Mouse (Mus musculus): ENCODE results near the gene Dpep3. TPM values are rescaled to one million over a fixed set of nuclear protein-coding genes. Genes with fewer than 3 reads are reported as not detected.
A peak's percentile ranks its signal among the peaks of the same experiment; 100 is the strongest.
"Not testable (repeated sequence)": the region's sequence is repeated elsewhere in the genome, so short reads cannot be mapped to it uniquely, and the experiment has no call there.

The Dpep3 gene
- polyA plus RNA-seq, 1 experiment from 2014 or later: not detected

DNA sequence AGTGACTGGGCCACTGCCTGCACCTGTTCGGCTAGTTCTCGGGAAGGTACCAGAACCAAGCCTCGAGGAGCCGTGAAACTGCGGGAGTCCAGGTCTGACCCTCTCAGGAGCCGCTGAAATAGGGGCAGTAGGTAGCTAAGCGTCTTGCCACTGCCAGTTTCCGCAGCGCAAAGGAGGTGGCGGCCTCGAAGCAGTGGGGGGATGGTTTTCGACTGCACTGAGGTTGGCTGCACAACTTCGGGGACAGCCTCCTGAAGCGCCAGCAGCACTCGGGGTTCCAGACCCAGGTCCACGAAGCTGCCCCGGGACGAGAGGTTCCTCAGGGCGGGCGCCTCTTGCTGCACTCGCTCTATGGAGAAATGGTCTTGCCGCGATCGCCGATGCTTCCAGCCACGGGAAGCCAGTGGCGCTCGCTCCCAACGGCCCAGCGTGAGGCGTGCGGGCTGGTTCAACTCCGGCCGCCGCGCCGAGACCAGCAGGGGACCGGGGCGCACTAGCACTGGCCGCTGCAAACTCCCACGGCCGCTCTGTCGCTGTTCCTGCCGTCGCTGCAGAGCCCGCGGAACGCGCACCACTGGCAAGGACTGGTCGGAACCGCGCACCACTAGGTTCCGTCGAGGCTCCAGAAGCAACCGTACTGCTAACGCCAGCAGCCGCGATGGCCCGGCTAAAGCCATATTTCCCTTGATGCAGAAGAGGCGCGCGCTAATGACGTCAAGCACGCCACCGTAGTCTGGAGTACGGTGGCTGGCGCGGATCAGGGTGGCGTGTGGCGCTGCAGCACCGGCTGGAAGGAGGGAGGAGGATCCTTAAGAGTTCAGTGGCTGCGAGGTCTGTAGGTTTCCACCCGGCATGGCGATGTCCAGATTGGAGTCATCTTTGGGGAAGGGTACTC lies 31.8 kb upstream of the Dpep3 start:
- peak; percentile 83 for ATAC-seq (ENCODE audit: insufficient number of reproducible peaks, insufficient read depth, low FRiP score, low read depth)
- H3K4me2 ChIP-seq (ENCODE audit: low read length): peak overlapping the region; percentile 99
- 1% methylated on average over 74 of the region's 74 CpGs for WGBS

DNA sequence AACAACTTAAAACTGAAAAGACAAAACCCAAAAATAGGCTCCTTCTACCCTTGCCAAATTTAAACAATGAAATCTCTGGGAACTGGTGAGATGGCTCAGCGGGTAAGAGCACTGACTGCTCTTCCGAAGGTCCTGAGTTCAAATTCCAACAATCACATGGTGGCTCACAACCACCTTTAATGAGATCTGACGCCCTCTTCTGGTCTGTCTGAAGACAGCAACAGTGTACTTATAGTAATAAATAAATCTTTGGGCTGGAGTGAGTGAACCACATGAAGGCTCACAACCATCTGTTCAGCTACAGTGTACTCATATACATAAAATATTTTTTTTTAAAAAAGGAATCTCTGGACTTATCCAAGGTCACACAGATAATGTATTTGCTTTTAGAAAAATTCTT lies 28.7 kb upstream of the Dpep3 start:
- peaks cover 9 to 12% of the 10 kb centered on the region in 2 experiments; a peak in 3 of 4 replicates for H3K4me1 ChIP-seq (ENCODE audit: control insufficient read depth in 2 of 2, insufficient read depth in 2 of 2, low read length in 2 of 2)
- H3K9me3 ChIP-seq (ENCODE audit: control insufficient read depth, low read length); H3K36me3 ChIP-seq (ENCODE audit: control insufficient read depth, insufficient read depth, low read length); H3K9ac ChIP-seq (ENCODE audit: low read length); H3K27ac ChIP-seq (replicated peaks in 1 of 2; ENCODE audit: control insufficient read depth in 1 of 2, insufficient read depth in 1 of 2, low read depth in 2 of 2, low read length in 2 of 2); H3K4me2 ChIP-seq (ENCODE audit: low read length); H3K4me3 ChIP-seq (ENCODE audit: control insufficient read depth in 1 of 2, insufficient read depth in 1 of 2, low read depth in 1 of 2, low read length in 2 of 2); H3K27me3 ChIP-seq (ENCODE audit: control insufficient read depth, insufficient read depth, low read length); ATAC-seq (ENCODE audit: insufficient number of reproducible peaks, insufficient read depth, low FRiP score, low read depth): not testable (repeated sequence)
- WGBS: 51% methylated on average over 3 of the region's 3 CpGs

More for the DNA sequence above, 31.8 kb upstream of the Dpep3 start:
- Histone ChIP-seq H3K9ac (ENCODE audit: low read length) (peak overlapping the region; percentile 93), H3K4me1 (ENCODE audit: control insufficient read depth in 2 of 2, insufficient read depth in 2 of 2, low read length in 2 of 2) (peaks cover 9 to 12% of the 10 kb centered on the region in 2 experiments; a peak in 3 of 4 replicates), H3K27ac (replicated peaks in 1 of 2; ENCODE audit: control insufficient read depth in 1 of 2, insufficient read depth in 1 of 2, low read depth in 2 of 2, low read length in 2 of 2) (peak overlapping the region in 1 of 2 experiments; percentile 51; a peak in 3 of 4 replicates), H3K36me3 (ENCODE audit: control insufficient read depth, insufficient read depth, low read length) (peaks cover 9% of the 10 kb centered on the region), H3K4me3 (ENCODE audit: control insufficient read depth in 1 of 2, insufficient read depth in 1 of 2, low read depth in 1 of 2, low read length in 2 of 2) (peak overlapping the region; percentile 76 to 92), H3K27me3 (ENCODE audit: control insufficient read depth, insufficient read depth, low read length) (no peaks in the 10 kb centered on the region), H3K9me3 (ENCODE audit: control insufficient read depth, low read length) (no peaks in the 10 kb centered on the region)

DNA sequence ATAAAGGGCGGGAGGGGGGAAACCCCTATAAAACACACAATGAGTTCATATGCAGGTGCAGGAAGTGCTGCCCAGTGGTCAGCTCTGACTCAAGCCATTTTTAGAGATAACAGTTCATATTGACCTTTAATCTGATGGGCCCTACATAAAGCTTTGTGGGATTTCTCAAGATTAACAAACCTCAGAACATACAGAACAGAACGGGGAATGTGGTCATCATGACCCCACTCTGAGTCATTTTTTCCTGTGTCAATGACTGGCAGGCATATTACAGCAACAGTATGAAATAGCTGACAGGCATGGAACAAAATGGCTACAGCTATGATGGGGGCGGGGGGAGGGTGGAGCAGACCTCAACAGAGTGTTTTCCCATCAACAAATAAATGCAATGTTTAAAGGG lies 27.9 kb upstream of the Dpep3 start:
- ATAC-seq (ENCODE audit: insufficient number of reproducible peaks, insufficient read depth, low FRiP score, low read depth): no peak
- Histone ChIP-seq H3K4me3 (ENCODE audit: control insufficient read depth in 1 of 2, insufficient read depth in 1 of 2, low read depth in 1 of 2, low read length in 2 of 2) (no peak overlapping the region), H3K27me3 (ENCODE audit: control insufficient read depth, insufficient read depth, low read length) (no peaks in the 10 kb centered on the region), H3K4me2 (ENCODE audit: low read length) (no peak overlapping the region), H3K9me3 (ENCODE audit: control insufficient read depth, low read length) (no peaks in the 10 kb centered on the region), H3K36me3 (ENCODE audit: control insufficient read depth, insufficient read depth, low read length) (peaks cover 4% of the 10 kb centered on the region; the same call in 1 of the 2 replicates), H3K9ac (ENCODE audit: low read length) (no peak overlapping the region), H3K4me1 (ENCODE audit: control insufficient read depth in 2 of 2, insufficient read depth in 2 of 2, low read length in 2 of 2) (peaks cover 9 to 12% of the 10 kb centered on the region in 2 experiments; a peak in 3 of 4 replicates), H3K27ac (replicated peaks in 1 of 2; ENCODE audit: control insufficient read depth in 1 of 2, insufficient read depth in 1 of 2, low read depth in 2 of 2, low read length in 2 of 2) (no peak overlapping the region)
- WGBS: 69% methylated on average over 3 of the region's 3 CpGs

DNA sequence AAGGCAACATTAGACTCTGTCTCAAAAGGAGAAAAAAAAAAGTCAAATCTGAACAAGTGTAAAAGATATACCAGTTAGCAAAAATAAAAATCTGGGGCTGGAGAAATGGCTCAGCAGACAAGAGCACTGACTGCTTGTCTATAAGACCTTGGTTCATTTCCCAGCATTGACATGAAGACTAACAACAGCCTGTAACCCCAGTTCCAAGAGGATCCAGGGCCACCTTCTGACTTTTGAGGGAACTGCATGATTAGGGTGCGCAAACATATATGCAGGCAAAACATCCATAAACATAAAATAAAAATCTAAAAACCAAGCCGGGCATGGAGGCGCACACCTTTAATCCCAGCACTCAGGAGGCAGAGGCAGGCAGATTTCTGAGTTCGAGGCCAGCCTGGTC lies 27.2 kb upstream of the Dpep3 start:
- no peak overlapping the region for H3K4me2 ChIP-seq (ENCODE audit: low read length)
- H3K4me3 ChIP-seq (ENCODE audit: control insufficient read depth in 1 of 2, insufficient read depth in 1 of 2, low read depth in 1 of 2, low read length in 2 of 2): no peak overlapping the region
- 84% methylated on average over 4 of the region's 4 CpGs for WGBS
- H3K27me3 ChIP-seq (ENCODE audit: control insufficient read depth, insufficient read depth, low read length): no peaks in the 10 kb centered on the region
- no peak for ATAC-seq (ENCODE audit: insufficient number of reproducible peaks, insufficient read depth, low FRiP score, low read depth)
- no peak overlapping the region for H3K9ac ChIP-seq (ENCODE audit: low read length)
- no peak overlapping the region for H3K27ac ChIP-seq (replicated peaks in 1 of 2; ENCODE audit: control insufficient read depth in 1 of 2, insufficient read depth in 1 of 2, low read depth in 2 of 2, low read length in 2 of 2)
- no peaks in the 10 kb centered on the region for H3K9me3 ChIP-seq (ENCODE audit: control insufficient read depth, low read length)
- H3K36me3 ChIP-seq (ENCODE audit: control insufficient read depth, insufficient read depth, low read length): peaks cover 4% of the 10 kb centered on the region; the same call in 1 of the 2 replicates
- peaks cover 6 to 8% of the 10 kb centered on the region in 2 experiments; a peak in 3 of 4 replicates for H3K4me1 ChIP-seq (ENCODE audit: control insufficient read depth in 2 of 2, insufficient read depth in 2 of 2, low read length in 2 of 2)

DNA sequence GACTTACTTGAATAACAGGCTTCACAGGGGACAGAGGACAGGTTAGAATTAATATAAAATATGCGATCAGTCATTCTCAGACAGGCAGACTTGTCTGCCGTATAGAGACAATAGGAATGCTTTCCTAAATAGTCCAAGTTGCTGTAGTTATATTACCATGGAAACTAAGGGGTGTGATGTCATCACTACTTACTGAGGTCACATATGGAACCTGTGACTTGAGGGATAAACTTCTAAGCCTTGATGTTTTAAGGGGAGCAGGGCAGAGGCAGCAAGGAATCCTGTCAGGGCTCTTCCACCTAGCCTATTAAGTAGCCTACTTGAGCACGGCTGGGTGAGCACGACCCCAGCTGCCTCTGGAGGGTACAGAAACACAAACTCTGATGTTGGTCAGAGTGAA lies 26.6 kb upstream of the Dpep3 start, which contains the start of gene Dpep2nb:
TSS of gene Dpep2nb (minus strand) at position 101 of the 400 bp plus-strand sequence.
- Histone ChIP-seq H3K4me1 (ENCODE audit: control insufficient read depth in 2 of 2, insufficient read depth in 2 of 2, low read length in 2 of 2) (peaks cover 6 to 8% of the 10 kb centered on the region in 2 experiments; a peak in 3 of 4 replicates), H3K9ac (ENCODE audit: low read length) (no peak within 1 kb of the TSS), H3K27me3 (ENCODE audit: control insufficient read depth, insufficient read depth, low read length) (no peaks in the 10 kb centered on the region), H3K27ac (replicated peaks in 1 of 2; ENCODE audit: control insufficient read depth in 1 of 2, insufficient read depth in 1 of 2, low read depth in 2 of 2, low read length in 2 of 2) (no peak within 1 kb of the TSS), H3K9me3 (ENCODE audit: control insufficient read depth, low read length) (no peaks in the 10 kb centered on the region), H3K4me2 (ENCODE audit: low read length) (no peak within 1 kb of the TSS), H3K4me3 (ENCODE audit: control insufficient read depth in 1 of 2, insufficient read depth in 1 of 2, low read depth in 1 of 2, low read length in 2 of 2) (no peak within 1 kb of the TSS), H3K36me3 (ENCODE audit: control insufficient read depth, insufficient read depth, low read length) (peaks cover 4% of the 10 kb centered on the region; the same call in 1 of the 2 replicates)
- WGBS: 75% methylated on average over 4 of the region's 4 CpGs
- no peak for ATAC-seq (ENCODE audit: insufficient number of reproducible peaks, insufficient read depth, low FRiP score, low read depth)

DNA sequence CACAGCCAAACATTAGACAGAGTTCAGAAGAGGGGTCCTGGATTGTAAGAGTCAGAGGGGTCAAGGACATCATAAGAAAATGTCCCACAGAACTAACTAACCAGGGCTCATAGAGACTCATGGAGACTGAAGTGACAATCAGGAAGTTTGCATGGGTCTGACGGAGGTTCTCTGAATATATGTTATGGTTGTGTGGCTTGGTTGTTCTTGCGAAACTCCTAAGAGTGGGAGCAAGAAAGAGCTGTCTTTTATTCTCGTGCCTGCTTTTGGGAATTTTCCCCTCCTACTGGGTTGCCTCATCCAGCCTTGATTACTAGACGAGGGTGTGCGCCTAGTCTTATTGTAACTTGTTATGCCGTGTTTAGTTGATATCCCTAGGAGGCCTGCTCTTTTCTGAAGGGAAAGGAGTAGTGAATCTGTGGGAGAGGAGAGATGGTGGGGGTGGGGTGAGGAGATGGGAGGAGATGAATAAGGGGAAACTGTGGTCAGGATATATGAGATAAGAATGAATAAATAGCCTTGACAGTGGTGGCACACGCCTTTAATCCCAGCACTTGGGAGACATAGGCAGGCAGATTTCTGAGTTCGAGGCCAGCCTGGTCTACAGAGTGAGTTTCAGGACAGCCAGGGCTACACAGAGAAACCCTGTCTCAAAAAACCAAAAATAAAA lies 25.4 kb upstream of the Dpep3 start:
- H3K4me1 ChIP-seq (ENCODE audit: control insufficient read depth in 2 of 2, insufficient read depth in 2 of 2, low read length in 2 of 2): no peaks in the 10 kb centered on the region
- H3K27ac ChIP-seq (replicated peaks in 1 of 2; ENCODE audit: control insufficient read depth in 1 of 2, insufficient read depth in 1 of 2, low read depth in 2 of 2, low read length in 2 of 2): no peak overlapping the region
- H3K36me3 ChIP-seq (ENCODE audit: control insufficient read depth, insufficient read depth, low read length): peaks cover 4% of the 10 kb centered on the region; the same call in 1 of the 2 replicates
- H3K9ac ChIP-seq (ENCODE audit: low read length): no peak overlapping the region
- WGBS: 69% methylated on average over 8 of the region's 8 CpGs
- no peak overlapping the region for H3K4me3 ChIP-seq (ENCODE audit: control insufficient read depth in 1 of 2, insufficient read depth in 1 of 2, low read depth in 1 of 2, low read length in 2 of 2)
- no peak overlapping the region for H3K4me2 ChIP-seq (ENCODE audit: low read length)
- no peaks in the 10 kb centered on the region for H3K9me3 ChIP-seq (ENCODE audit: control insufficient read depth, low read length)
- no peaks in the 10 kb centered on the region for H3K27me3 ChIP-seq (ENCODE audit: control insufficient read depth, insufficient read depth, low read length)
- no peak for ATAC-seq (ENCODE audit: insufficient number of reproducible peaks, insufficient read depth, low FRiP score, low read depth)

DNA sequence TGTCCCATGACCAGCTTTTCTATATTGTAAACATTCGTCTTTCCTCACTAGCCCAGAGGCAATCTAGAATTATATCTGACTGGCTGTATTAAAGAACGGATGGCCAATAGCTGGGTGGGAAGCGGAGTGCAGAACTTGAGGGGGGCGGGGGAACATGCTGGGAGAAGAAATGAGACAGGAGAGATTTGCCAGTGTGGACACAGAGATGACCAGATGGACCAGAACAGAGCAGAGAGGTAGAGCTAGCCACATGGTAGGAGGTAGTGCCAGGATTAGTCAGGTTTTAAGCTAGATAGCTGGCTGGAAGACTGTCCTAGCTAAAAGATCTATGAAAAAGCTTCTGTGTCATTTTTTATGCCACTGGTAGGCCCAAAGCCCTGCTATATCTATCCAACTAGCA lies 22.7 kb upstream of the Dpep3 start:
- Histone ChIP-seq H3K27me3 (ENCODE audit: control insufficient read depth, insufficient read depth, low read length) (no peaks in the 10 kb centered on the region), H3K27ac (replicated peaks in 1 of 2; ENCODE audit: control insufficient read depth in 1 of 2, insufficient read depth in 1 of 2, low read depth in 2 of 2, low read length in 2 of 2) (no peak overlapping the region), H3K9ac (ENCODE audit: low read length) (no peak overlapping the region), H3K4me2 (ENCODE audit: low read length) (no peak overlapping the region), H3K4me1 (ENCODE audit: control insufficient read depth in 2 of 2, insufficient read depth in 2 of 2, low read length in 2 of 2) (no peaks in the 10 kb centered on the region), H3K9me3 (ENCODE audit: control insufficient read depth, low read length) (no peaks in the 10 kb centered on the region), H3K4me3 (ENCODE audit: control insufficient read depth in 1 of 2, insufficient read depth in 1 of 2, low read depth in 1 of 2, low read length in 2 of 2) (no peak overlapping the region), H3K36me3 (ENCODE audit: control insufficient read depth, insufficient read depth, low read length) (no peaks in the 10 kb centered on the region)
- 71% methylated on average over 4 of the region's 4 CpGs for WGBS
- no peak for ATAC-seq (ENCODE audit: insufficient number of reproducible peaks, insufficient read depth, low FRiP score, low read depth)

Measured in heart, embryonic 14.5 days (tissue).